Mouse (Mus musculus) induced T-regulatory cell, adult 2 months (primary cell): ENCODE results near the gene Ptcra.

Source experiments
- DNase-seq: peaks from one replicate; pipeline ENCODE4 v3.0.0-alpha.2; 2012; ENCODE audit warnings: low read depth

Ptcra gene

DNA sequence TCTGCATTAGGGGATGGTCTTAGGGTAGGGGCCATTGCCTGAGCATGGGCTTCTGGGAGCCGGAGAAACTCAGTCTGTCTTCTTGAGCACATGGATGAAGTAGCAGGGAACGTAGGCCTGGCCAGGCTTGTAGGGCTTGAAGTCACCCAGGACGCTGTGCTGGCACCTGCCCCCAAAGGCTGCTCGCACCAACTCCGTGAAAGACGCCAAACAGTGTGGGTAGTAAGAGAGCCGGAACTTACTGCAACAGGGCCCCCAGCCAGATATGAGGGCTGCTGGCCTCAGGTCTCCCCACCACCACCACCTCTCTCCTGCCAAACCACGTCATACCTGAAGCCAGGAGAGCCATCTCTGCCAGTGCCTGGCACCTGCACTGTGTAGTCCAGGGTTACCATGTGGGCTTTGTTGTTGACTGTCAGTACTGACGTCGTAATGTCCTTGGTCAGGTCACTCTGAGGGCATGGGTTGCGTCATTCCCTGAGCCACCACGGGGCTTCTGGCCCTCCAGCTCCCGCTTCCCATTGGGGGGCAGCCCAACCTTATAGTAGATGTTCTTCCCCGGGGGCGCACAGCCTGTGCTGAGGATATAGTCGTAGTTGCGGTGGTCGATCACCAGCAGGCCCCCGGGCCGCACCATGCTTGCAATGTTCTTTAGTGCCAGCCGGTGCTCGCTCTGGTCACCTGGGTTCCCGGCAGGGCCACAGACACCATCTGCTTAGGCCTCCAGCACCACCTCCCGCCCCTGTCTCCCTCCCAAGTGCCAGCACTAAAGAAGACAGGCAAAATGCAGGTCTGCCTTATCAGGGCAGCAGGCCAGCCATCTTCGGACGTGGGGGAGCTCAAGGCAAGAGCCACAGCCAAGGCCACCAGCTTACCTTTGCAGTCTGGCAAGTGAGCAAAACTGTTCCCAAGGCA lies 37.5 kb downstream of the Ptcra start:
- DNase-seq = no peak

DNA sequence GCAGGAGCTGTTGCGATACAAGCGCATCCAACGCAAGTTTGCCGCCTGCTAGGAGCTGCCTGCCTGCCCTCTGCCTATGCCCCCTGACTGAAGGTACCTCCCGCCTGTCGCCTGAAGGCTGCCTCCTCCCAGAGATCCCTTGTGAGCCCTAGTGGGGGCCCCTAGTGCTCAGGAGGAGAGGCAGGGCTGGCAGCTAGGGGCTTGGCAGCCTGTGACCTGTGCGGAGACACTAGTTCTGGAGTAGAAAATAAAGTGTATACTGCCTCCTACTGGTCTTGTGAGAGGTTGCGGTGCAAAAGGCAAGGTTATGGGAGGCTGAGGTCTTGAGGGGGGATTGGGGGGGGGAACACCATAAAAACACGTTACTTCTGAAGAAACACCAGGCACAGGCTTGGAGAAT lies 38.2 kb downstream of the Ptcra start:
- peak; percentile 75 for DNase-seq

- no peak for DNase-seq
Measured at GRCm38 (mm10) chr17:46724477-46725084, 38.9 kb downstream of the Ptcra start.

DNA sequence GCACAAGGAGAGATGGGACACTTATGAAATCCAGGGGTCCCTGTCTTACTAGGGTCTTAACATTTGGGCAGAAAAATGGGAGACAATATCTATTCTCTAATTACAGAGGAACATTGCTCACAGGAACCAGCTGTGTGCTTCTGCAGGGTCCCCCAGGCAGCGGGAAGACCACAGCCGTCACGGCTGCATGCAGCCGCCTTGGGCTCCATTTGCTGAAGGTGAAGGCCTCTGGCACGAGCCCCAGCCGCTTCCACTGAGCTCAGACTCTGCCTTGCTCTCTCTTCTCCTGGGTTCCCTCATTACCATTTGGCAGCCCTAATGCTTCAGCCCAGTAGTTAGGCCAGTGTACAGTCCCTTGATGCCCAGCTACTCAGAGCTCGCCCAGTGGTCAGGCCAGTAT lies 42.4 kb downstream of the Ptcra start:
- no peak for DNase-seq

- no peak for DNase-seq
Measured at GRCm38 (mm10) chr17:46714756-46715481, 48.6 kb downstream of the Ptcra start.

GRCm38 (mm10) chr17:46713849-46714248 lies 49.7 kb downstream of the Ptcra start:
- no peak for DNase-seq

GRCm38 (mm10) chr17:46712442-46712841 lies 51.1 kb downstream of the Ptcra start:
- DNase-seq = peak; percentile 67

DNA sequence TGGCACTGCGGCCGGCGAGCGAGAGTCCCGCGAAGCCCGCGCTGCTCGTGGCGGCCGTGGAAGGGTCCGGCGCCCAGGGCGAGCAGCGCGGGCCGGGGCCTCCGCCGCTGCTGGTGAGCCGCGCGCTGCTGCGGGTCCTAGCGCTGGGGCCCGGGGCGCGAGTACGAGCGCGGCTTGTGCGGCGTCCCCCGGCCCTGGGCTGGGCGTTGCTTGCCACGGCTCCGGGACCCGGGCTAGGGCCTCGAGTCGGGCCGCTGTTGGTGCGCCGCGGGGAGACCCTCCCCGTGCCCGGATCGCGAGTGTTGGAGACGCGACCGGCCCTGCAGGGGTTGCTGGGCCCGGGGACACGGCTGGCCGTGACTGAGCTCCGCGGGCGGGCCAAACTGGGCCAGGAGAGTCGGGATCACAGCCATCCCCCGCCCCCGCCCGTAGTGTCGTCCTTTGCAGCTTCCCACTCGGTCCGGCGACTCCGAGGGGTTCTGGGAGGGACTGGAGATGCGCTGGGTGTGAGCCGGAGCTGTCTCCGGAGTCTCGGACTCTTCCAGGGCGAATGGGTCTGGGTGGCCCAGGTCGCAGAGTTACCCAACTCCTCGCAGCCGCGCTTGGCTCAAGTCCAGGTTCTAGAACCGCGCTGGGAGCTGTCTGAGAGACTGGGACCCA lies 51.8 kb downstream of the Ptcra start:
- DNase-seq = peak; percentile 41

DNA sequence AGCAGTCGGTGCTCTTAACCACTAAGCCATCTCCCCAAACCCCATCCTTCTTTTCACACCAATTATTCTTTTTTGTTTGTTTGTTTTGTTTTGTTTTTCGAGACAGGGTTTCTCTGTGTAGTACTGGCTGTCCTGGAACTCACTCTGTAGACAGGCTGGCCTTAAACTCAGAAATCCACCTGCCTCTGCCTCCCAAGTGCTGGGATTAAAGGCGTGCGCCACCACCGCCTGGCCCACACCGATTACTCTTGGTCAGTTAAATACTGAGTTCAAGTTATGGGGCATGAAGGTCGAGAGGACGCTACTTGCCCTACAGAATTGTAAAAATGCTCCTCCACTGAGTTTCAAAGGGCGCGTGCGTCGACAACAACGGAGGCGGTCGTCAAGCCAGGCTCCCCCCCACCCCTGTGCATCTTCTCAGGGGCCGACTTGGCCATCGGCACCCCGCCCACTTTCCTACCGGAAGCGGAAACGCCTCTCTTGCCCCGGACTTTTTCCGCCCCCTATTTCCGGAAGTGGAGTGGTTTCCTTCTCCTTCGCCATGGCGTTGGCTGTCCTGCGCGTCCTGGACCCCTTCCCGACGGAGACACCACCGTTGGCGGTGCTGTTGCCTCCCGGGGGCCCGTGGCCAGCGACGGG lies 52.4 kb downstream of the Ptcra start, which contains the start of gene Pex6:
Gene Pex6, plus strand, starts transcription at position 505 of the 639 bp plus-strand sequence.
- peak; percentile 97 for DNase-seq

DNA sequence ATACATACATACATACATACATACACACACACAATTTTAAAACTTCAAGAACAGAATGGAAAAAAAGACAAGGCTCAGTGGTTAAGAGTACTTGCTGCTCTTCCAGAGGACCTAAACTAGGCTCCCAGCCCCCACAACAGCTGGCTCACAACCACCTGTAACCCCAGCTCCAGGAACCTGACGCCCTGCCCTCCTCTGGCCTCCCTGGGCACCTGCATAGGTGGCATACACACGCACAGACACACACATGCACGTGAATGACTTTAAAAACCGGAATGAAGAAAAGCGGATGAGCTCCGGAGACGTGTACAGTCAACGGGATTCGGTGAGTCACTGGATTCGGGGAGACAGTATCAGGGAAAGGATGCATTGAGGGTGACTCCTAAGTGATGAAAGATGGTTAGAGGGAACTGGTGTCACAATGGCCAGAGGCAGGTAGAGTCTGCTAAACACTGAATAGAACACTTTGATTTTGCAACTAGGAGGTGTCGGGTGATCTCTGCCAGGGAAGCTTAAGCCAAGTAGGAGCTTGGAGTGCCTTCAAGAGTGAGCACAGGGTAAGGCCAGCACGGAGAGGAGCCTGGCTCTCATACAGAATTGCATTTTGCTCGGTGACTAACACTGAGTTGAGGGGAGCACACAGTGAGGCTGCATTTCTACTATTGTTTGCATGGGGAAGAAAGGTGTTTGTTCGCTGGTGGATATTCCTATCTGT lies 57.0 kb downstream of the Ptcra start:
- no peak for DNase-seq
